Mouse (Mus musculus) forebrain, embryonic 16.5 days (tissue): Measurements from ENCODE around the gene Tcf20. TPM values are rescaled to one million over a fixed set of nuclear protein-coding genes. Genes with fewer than 3 reads are reported as not detected.

Experiments
- ATAC-seq: fragments of 200-750 bp; cut with Nextera tagmentation; 2 replicates; pipeline ENCODE4 v1.8.0; 2017; ENCODE audit warnings: mild to moderate bottlenecking, moderate library complexity
- H3K27ac ChIP-seq: fragments of 300-500 bp; sonication (generic); 2 replicates; pipeline ENCODE4 v1.5.1; 2014; ENCODE audit warnings: low read length, control low read depth
- H3K27me3 ChIP-seq: fragments of 300-500 bp; sonication (generic); replicated peaks from 2 replicates; pipeline ENCODE4 v1.6.1; 2014; ENCODE audit warnings: low read length; ENCODE audit not compliant: control insufficient read depth, insufficient read depth
- H3K36me3 ChIP-seq: fragments of 300-500 bp; sonication (generic); 2 replicates; pipeline ENCODE4 v1.6.1; 2014; ENCODE audit not compliant: control insufficient read depth, insufficient read depth
- H3K4me1 ChIP-seq: fragments of 300-500 bp; sonication (generic); replicated peaks from 2 replicates; pipeline ENCODE4 v1.6.1; 2014; ENCODE audit warnings: low read length; ENCODE audit not compliant: control insufficient read depth, insufficient read depth
- H3K4me2 ChIP-seq: fragments of 300-500 bp; sonication (generic); 2 replicates; pipeline ENCODE4 v1.6.1; 2014; ENCODE audit warnings: mild to moderate bottlenecking, low read length, control low read depth
- H3K4me3 ChIP-seq: fragments of 300-500 bp; sonication (generic); replicated peaks from 2 replicates; pipeline ENCODE4 v1.5.1; 2014; ENCODE audit warnings: mild to moderate bottlenecking, low read length, control low read depth
- H3K9ac ChIP-seq: fragments of 300-500 bp; sonication (generic); replicated peaks from 2 replicates; pipeline ENCODE4 v1.6.1; 2014; ENCODE audit warnings: low read depth, low read length, control low read depth
- H3K9me3 ChIP-seq: fragments of 300-500 bp; sonication (generic); 2 replicates; pipeline ENCODE4 v1.6.1; 2016; ENCODE audit warnings: low read length; ENCODE audit not compliant: control insufficient read depth
- WGBS: fragments of 180-500 bp; shearing (Covaris S2); extraction: QIAGEN DNeasy Blood & Tissue Kit; methylation state at CpG from one replicate; pipeline ENCODE4 v1.1.7; 2014; 5-methylcytosine and 5-hydroxymethylcytosine counted together
- polyA plus RNA-seq: library from polyadenylated mRNA; unstranded; fragments of >200 nt; fragmentation: Nextera tagmentation; extraction: Ambion mirVana; gene quantifications from 2 replicates; pipeline ENCODE4 v1.2.1, GENCODE M21; 2015

Gene Tcf20
- polyA plus RNA-seq, 1 experiment from 2014 or later, result 18.6 TPM

DNA sequence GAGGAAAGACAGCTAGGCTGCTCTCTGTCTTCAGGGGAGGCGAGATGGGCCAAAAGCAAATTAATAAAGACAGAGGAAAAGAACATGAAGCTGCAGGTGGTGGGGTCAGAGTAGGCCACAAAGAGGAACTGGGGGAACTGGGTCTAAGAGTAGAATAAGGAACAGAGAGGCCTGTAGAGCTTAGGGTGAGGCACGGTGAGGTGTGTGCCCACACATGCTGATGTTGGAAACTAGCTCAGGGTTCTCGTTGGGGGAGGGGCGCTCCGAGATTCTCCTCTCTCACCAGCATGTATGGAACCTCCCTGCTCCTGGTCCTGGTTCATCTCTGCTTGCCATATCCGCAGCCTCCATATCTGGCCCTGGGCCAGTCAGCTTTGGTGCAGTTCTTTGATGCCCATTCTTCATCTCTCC, 11.1 kb upstream of the Tcf20 start:
- 72% methylated on average over 6 of the region's 6 CpGs for WGBS
- H3K4me1 ChIP-seq, result peaks cover 41% of the 10 kb centered on the region

GRCm38 (mm10) chr15:82996431-82996830, 8.8 kb upstream of the Tcf20 start:
- H3K4me1 ChIP-seq, result peaks cover 32% of the 10 kb centered on the region

More for the DNA sequence above, 11.1 kb upstream of the Tcf20 start:
- Histone ChIP-seq H3K27ac (no peak overlapping the region), H3K9ac (no peak overlapping the region), H3K27me3 (no peaks in the 10 kb centered on the region), H3K4me3 (no peak overlapping the region), H3K4me2 (no peak overlapping the region), H3K9me3 (no peaks in the 10 kb centered on the region), H3K36me3 (no peaks in the 10 kb centered on the region)
- ATAC-seq, result no peak

GRCm38 (mm10) chr15:82995239-82995638, 7.6 kb upstream of the Tcf20 start:
- WGBS, result 22% methylated on average over 7 of the region's 7 CpGs
- H3K4me2 ChIP-seq, result no peak overlapping the region
- H3K27ac ChIP-seq, result peak overlapping the region; percentile 58
- H3K36me3 ChIP-seq, result no peaks in the 10 kb centered on the region
- H3K4me3 ChIP-seq, result no peak overlapping the region
- H3K27me3 ChIP-seq, result no peaks in the 10 kb centered on the region
- peak overlapping the region; percentile 19; the same call in 1 of the 2 replicates for H3K9ac ChIP-seq
- peaks cover 32% of the 10 kb centered on the region for H3K4me1 ChIP-seq
- 0 out of 2 replicates have a peak, but pooled peaks have one; percentile 27 for ATAC-seq
- no peaks in the 10 kb centered on the region for H3K9me3 ChIP-seq

More at GRCm38 (mm10) chr15:82996431-82996830, 8.8 kb upstream of the Tcf20 start:
- no peak for ATAC-seq
- Histone ChIP-seq H3K9me3 (no peaks in the 10 kb centered on the region), H3K4me3 (no peak overlapping the region), H3K27me3 (no peaks in the 10 kb centered on the region), H3K4me2 (no peak overlapping the region), H3K27ac (no peak overlapping the region), H3K9ac (no peak overlapping the region), H3K36me3 (no peaks in the 10 kb centered on the region)

GRCm38 (mm10) chr15:82992911-82993310, 5.2 kb upstream of the Tcf20 start:
- H3K4me1 ChIP-seq, result peaks cover 48% of the 10 kb centered on the region
- no peaks in the 10 kb centered on the region; the same call in 1 of the 2 replicates for H3K27me3 ChIP-seq
- 36% methylated on average over 9 of the region's 9 CpGs for WGBS
- H3K9ac ChIP-seq, result no peak overlapping the region
- H3K36me3 ChIP-seq, result no peaks in the 10 kb centered on the region
- no peak for ATAC-seq
- H3K4me3 ChIP-seq, result no peak overlapping the region
- H3K4me2 ChIP-seq, result no peak overlapping the region
- no peaks in the 10 kb centered on the region for H3K9me3 ChIP-seq
- H3K27ac ChIP-seq, result no peak overlapping the region

DNA sequence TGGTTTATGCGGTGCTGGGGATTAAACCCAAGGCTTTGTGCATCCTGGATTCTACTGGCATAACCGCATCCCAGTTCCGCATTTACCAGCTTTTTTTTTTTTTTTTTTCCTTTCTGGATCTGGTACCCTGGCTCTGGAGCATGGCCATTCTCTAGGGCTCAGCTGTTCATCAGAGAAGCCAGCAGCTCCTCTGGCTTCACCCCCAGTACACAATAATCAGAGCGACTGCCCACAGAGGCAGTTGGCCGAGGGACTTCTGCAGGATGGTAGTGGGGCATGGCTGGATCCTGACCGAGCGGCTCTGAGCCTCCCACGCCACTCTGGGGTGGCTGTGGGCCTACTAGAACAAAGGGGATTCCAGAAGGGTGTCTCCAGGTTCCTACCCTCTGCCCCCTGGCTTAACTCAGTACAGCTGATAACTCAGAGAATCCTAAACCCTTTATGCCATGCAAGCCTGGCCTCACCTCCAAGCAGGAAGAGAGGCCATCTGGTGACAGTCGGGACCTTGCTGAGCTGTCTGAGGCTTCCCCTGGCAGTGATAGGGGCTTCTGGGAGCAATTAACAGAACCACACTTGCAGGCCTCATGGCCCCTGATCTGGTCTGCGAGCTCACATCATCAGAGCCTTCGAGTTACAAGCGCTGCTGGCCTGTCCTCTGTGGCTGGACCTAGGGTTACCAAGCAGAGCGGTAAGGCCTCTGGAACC, 4.6 kb upstream of the Tcf20 start:
- Histone ChIP-seq H3K27ac (no peak overlapping the region; the same call in 1 of the 2 replicates), H3K27me3 (no peaks in the 10 kb centered on the region; the same call in 1 of the 2 replicates), H3K4me2 (no peak overlapping the region), H3K9me3 (no peaks in the 10 kb centered on the region), H3K36me3 (no peaks in the 10 kb centered on the region), H3K4me1 (peaks cover 53% of the 10 kb centered on the region), H3K4me3 (no peak overlapping the region), H3K9ac (no peak overlapping the region)
- WGBS, result 66% methylated on average over 13 of the region's 13 CpGs
- ATAC-seq, result no peak

DNA sequence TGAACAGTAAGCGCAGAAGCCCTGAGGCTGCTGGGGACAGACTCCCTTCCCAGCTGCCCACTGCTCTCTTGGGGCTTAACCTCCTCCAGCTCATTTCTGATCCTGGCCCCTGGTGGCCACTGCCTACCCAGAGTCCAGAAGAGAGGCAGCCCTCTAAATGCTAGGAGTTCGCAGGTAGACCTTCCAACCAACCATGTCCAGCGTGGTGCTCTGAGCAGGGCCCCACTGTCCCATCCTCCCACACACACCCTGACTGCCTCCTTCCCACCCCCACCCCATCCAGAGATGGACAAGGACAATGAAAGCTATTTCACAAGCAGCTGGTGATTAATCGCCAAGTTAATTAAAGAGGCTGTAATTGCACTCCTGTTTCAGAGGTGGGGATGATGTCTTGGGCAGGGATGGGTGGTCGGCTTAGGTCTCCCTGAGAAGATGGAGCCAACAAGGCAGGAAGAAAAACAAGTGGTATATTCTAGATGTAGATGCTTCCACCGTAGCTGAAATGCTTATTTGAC, 1.6 kb upstream of the Tcf20 start:
- no peaks in the 10 kb centered on the region for H3K36me3 ChIP-seq
- H3K4me1 ChIP-seq, result peaks cover 57% of the 10 kb centered on the region
- WGBS, result 33% methylated on average over 6 of the region's 6 CpGs
- no peak overlapping the region for H3K4me3 ChIP-seq
- H3K9me3 ChIP-seq, result no peaks in the 10 kb centered on the region
- no peak overlapping the region for H3K4me2 ChIP-seq
- no peak overlapping the region for H3K27ac ChIP-seq
- H3K27me3 ChIP-seq, result no peaks in the 10 kb centered on the region; the same call in 1 of the 2 replicates
- ATAC-seq, result no peak
- no peak overlapping the region for H3K9ac ChIP-seq

DNA sequence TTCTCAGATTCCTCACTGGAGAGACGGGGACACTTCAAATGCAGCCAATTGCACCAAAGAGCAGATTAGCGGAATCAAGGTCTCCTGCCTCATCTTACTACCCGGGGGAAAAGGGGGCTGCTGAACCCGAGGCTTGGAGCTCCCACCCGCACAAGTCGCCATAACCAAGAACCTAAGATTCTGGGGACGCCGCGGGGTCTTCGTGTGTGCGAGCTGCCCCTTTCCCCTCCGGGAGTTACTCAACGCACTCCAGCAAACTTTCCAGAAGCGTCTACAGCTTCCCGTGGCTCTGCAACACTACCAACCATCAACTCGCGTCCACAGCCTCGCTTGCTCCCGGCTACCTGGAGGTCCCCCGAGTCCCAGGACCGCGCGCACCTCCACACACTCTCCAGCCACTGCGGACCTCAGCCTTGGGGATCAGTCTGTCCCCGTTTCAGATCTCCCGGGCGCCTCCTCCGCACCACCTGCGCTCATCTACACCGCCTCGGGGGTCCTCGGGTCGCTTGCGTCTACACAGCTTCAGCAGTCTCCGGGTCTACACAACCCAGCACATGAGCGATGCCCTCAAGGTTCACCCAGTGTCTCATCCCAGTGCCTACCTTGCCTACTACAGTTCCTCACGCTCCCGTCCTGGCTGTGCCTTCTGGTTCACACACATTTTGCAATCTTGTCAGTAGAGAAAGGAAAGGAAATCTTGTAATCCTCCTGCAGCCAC, 499 bp downstream of the Tcf20 start:
- peak overlapping the region; percentile 79 for H3K4me2 ChIP-seq
- no peaks in the 10 kb centered on the region for H3K9me3 ChIP-seq
- 0 out of 2 replicates have a peak, but pooled peaks have one; percentile 5 for ATAC-seq
- H3K4me1 ChIP-seq, result peaks cover 70% of the 10 kb centered on the region
- WGBS, result under 1% methylated on average over 38 of the region's 38 CpGs
- H3K27ac ChIP-seq, result no peak overlapping the region
- H3K9ac ChIP-seq, result peak overlapping the region; percentile 57
- peak overlapping the region; percentile 48 for H3K4me3 ChIP-seq
- H3K27me3 ChIP-seq, result no peaks in the 10 kb centered on the region; the same call in 1 of the 2 replicates
- no peaks in the 10 kb centered on the region for H3K36me3 ChIP-seq

DNA sequence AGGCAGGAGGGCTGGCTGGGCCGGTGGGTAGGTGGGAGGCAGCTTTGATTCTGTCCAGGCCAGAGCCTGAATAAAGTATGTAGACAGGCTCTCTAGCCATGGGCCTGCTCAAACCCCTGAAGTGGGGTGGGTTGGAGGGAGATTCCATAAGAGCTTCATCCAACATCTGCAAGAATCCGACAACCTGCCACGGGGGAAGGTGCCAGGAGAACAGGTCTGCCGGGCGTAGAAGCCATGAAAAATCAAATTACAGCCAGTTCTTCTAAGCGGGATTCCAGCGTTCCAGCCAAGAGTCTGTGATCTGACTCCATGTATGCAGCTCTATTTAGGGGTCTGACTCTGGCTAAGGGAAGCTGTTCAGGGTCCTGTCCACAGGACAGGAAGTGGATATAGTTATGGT, 3.1 kb downstream of the Tcf20 start:
- 41% methylated on average over 7 of the region's 7 CpGs for WGBS

GRCm38 (mm10) chr15:82984097-82984496, 3.6 kb downstream of the Tcf20 start:
- H3K27me3 ChIP-seq, result no peaks in the 10 kb centered on the region; the same call in 1 of the 2 replicates
- H3K4me1 ChIP-seq, result peaks cover 74% of the 10 kb centered on the region
- H3K4me2 ChIP-seq, result peak overlapping the region; percentile 47
- no peaks in the 10 kb centered on the region for H3K36me3 ChIP-seq
- peak overlapping the region; percentile 37 for H3K9ac ChIP-seq
- no peak overlapping the region for H3K4me3 ChIP-seq
- no peaks in the 10 kb centered on the region for H3K9me3 ChIP-seq
- WGBS, result 9% methylated on average over 4 of the region's 4 CpGs
- H3K27ac ChIP-seq, result peak overlapping the region; percentile 86
- no peak for ATAC-seq

More for the DNA sequence above, 3.1 kb downstream of the Tcf20 start:
- Histone ChIP-seq H3K27ac (peak overlapping the region; percentile 86), H3K9ac (peak overlapping the region; percentile 37; the same call in 1 of the 2 replicates), H3K4me3 (no peak overlapping the region), H3K4me2 (peak overlapping the region; percentile 25), H3K36me3 (no peaks in the 10 kb centered on the region), H3K27me3 (no peaks in the 10 kb centered on the region; the same call in 1 of the 2 replicates), H3K4me1 (peaks cover 77% of the 10 kb centered on the region), H3K9me3 (no peaks in the 10 kb centered on the region)
- ATAC-seq, result no peak
